Mouse (Mus musculus) 3134 (cell line): Measurements from ENCODE around the gene Hoxa3.

Source experiments
- DNase-seq: peaks from one replicate; pipeline ENCODE4 v3.0.0-alpha.2; 2011; ENCODE audit warnings: low spot score; ENCODE audit not compliant: insufficient read length; ENCODE audit errors: extremely low read depth

The Hoxa3 gene

GRCm38 (mm10) chr6:52189172-52189591 lies 24.0 kb downstream of the Hoxa3 start:
- no peak for DNase-seq

- no peak for DNase-seq
These were observed 26.6 kb downstream of the Hoxa3 start for GRCm38 (mm10) chr6:52186500-52186899.

DNA sequence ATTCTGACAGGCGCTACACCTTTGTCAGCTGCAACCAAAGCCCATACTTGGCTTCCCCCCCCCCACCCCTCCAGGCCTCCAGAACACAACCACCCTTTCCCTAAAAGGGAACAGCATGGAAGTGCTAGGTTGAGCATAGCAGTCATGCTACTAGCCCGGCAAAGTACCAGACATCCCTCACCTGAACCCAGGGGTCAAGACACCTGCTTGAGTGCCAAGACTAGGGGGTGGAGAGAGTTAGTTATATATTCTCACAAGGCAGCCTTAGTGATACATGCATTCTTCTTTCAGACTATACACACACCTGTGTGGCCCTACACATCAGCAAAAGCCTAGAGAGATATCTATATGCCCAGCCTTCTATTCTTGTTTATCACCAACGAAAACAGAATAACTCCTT lies 27.3 kb downstream of the Hoxa3 start:
- DNase-seq, result no peak

DNA sequence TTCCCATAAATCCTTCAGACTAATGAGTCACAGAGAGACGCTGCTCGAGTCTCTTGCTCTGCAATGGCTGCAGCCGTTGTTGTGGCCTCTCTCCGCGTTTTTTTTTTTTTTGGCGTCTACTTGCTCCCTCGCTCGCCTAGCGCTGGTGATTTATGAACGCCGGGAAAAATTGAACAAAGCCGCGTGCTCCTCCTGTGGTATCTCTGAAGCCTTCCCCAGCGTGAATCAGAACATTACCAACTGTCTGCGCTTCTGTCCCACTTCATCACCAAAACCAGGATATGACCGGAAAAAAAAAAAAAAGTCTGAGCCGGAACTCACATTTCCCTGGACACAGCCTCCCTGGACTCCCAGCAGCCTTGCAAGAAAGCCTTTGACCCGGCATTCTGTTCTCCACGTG lies 27.9 kb downstream of the Hoxa3 start:
- peak; percentile 29 for DNase-seq

GRCm38 (mm10) chr6:52184668-52185067 lies 28.5 kb downstream of the Hoxa3 start:
- DNase-seq, result no peak

DNA sequence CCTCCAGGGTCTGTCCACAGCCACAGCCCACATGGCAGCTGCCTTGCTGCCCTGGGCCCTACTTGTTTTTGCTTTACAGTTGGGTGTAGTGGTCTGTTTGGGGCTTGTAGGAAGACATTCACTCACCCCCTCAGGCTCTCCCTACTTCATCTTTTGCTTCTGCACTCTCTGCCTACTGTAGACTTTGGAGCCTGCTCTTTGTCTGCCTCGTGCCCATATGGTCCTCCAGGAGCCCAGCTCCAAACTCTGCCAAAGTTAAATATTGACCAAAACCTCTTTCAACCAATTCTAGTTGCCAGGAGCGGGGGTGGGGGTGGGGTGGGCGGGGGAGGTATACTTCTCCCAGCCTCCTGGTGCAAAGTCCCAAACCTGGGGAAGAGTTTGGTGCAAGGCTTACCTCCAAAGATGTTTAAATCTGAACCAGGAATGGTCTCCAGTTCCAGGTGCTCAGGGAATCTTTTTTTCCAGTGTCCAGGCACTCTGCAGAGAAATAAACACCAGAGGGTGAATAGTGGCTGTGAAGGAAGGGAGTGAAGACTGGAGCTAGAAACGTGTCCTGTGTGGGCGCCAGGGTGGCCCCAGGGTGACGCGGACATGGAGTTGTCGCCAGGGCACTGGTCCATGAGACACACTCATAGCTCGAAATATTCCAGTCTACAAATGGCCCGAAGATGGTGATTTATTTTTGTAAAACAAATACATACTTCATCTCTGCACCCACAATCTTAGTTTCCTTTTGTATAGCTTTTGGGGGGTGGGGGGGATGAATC lies 29.6 kb downstream of the Hoxa3 start:
- peak; percentile 32 for DNase-seq

DNA sequence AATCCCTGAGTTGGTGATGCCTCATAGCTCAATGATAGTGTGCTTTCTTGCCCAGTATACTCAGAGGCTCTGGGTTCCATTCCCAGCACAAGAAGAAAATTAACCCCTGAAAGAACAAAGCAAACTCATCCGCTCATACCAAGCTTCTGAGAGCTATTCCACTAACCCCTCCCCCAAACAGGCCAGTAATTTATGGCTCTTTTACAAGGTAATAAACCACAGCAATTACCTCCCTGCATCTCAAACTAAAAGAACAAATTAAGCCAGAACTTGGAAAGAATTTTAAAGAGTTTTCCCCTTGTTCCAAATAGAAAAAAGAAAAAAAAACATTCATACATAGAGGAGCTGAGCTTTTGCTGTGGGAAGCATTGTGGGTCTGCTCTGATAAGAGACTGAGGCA lies 30.3 kb downstream of the Hoxa3 start:
- DNase-seq, result no peak

DNA sequence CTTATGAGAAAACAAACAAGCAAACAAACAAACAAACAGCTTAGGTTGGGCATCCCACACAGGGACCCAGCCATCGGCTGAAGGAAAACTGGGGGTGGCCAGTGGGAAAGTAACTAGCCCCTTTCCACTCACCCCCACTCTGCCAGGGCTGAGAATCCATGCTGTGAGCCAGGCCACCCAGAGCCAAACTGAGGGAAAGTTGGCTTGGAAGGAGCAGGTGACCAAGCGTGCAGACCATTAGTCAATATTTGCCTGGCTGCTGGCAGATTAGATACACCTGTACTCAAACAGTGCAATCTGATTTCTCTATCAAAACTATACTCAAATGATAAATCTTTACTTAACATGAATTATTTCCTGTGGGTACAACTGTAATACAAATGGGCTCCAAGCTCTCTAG lies 31.1 kb downstream of the Hoxa3 start:
- no peak for DNase-seq

DNA sequence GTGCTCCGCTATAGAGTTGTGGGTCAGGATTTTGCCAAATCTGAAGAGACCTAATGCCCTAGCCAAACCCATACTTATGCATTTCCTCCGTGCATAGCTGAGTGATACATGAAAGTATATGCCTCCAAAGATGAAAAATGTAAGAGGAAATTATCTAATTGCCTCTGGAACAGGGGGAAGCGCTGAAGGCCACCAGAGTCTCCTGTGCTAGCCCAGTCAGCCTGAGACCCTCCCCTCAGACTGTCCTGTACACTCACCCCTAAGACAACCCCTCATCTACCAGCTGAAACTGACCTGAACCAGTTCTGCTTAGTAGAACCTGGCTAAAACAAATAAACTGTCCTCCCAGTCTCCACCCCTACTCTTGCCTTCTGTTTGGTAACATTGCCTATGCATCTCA lies 32.4 kb downstream of the Hoxa3 start:
- DNase-seq, result no peak

DNA sequence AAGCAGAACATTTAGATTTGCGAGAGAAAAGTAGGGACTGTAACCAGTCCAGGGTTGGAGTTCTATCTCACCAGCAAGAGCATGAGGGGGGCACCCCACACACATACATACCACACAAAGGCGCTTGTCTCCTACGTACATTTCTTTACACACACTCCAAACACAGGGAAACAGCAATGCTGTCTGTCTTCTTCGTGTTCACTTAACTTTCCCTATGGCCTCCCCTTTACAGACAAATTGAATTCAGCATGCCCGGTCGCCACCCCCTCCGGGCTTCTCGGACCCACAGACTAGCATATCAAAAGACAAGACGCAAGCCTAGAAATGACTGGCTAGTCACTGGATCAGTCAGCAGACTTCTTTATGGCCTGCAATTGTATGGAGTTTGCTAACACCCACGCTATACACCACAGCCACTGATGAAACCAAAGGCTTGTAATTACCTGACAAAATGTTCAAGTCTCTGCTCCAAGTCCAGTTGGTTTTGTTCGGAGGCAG lies 32.9 kb downstream of the Hoxa3 start:
- no peak for DNase-seq

DNA sequence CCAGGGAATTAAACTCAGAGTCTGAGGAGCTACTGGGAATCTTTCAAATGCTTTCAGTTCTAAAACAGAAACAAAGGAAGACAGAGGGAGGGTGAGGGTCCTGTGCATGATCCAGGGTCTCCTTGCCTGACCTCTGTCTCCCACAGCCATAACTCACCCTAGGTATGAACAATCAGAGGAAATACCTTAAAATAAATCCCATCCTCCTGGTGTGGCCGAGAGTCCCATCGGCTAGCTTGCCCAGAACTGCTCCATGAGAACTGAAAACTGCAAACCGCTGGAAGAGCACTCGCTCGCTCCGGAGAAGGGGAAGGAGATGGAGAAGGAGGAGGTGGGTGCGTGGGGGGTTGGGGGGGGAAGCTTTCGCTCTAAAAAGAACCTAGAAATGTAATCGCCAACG lies 33.4 kb downstream of the Hoxa3 start:
- DNase-seq, result no peak

DNA sequence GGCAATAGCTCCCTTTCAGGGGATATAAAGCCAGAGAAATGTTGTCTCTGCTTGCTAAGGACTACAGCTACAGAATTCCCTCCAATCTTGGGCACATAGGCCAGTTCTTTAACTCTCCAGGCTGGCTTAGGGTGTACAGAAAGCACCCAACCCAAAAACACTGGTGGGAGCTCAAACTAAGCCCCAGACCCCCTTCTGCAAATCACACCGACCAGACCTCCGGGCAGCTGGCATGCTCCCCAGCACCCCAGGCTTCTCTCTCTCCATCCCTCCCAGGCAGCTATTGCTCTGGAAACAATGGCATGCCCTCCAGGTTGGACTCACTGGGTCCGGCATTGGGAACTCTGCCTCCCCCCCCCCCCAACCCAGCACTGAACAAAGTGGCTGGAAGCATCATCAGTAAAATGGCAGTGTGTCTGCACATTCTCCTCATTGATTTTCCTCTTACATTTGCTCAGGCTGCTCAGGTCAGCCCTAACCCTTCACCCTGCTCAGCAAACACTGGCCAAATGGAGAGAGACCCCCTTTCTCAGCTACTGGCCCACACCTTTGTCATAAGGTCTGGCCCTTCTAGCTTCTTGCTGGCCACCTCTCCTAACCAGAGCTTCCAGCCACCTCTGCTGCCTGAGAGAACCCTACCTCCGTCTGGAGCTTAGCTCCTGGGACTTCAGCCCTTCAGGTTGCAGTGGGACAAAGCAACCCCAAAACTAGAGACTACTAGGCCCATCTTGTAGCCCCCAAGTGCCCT lies 34.0 kb downstream of the Hoxa3 start:
- DNase-seq, result no peak

DNA sequence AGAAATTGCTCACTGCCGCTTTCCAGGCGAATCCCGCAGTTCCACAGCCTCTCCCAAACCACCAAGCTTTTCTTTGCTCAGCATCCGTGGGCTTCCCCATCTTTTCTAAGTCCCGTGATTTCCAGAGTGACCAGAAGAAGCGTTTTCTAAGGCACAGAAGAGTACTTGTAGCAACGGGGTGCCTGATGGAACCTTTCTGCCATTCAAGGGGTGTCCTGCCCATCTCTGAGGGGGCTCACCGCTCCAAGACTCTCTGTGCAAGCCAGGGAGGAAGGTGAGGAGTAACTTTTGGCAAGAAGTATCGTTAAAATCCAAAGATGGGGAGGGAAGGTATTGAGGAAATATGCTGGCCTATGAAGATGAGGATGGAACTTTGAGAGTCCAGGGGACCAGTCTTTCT lies 35.3 kb downstream of the Hoxa3 start:
- DNase-seq, result no peak

- no peak for DNase-seq
These were observed 35.9 kb downstream of the Hoxa3 start, which contains the start of gene 5730596B20Rik for GRCm38 (mm10) chr6:52177061-52177735. Gene 5730596B20Rik (plus strand): TSS chr6:52177498.

DNA sequence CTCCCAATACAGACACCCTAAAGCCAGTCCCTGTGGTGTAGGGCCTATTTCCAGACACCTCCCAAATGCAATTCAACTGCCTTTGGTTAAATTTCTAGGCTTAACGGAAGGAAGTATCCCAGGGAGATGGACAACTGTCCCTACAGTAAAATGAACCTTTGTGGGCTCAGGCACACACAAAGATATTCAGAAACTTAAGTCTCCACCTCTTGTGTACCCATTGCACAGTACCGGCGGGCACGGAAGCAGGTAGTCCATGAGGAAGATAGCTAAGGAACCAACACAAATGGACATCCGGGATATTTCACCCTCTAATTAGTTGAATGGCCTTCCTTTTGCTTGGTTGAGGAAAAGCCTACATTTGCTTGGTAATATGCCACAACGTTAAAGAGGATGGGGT lies 36.7 kb downstream of the Hoxa3 start:
- DNase-seq, result no peak

DNA sequence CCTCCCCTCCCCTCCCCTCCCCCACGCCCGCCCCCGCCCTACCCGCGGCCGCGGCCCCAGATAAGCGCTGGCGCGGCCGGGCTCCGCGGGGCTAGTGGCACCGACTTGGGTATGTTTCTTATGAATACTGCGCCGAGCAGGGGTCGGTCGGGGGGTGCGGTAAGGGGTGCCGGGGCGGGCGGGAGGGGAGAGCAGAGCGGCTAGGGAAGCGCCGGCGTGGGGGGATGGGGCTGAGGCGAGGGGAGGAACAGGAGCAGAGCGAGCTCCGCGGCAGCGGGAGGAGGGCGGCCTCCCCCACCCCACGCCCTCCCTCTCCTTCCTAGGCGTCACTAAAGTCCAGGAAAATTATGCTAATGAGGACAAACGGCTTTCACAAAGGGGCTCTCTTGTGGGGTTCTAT lies 37.3 kb downstream of the Hoxa3 start:
- DNase-seq, result no peak

DNA sequence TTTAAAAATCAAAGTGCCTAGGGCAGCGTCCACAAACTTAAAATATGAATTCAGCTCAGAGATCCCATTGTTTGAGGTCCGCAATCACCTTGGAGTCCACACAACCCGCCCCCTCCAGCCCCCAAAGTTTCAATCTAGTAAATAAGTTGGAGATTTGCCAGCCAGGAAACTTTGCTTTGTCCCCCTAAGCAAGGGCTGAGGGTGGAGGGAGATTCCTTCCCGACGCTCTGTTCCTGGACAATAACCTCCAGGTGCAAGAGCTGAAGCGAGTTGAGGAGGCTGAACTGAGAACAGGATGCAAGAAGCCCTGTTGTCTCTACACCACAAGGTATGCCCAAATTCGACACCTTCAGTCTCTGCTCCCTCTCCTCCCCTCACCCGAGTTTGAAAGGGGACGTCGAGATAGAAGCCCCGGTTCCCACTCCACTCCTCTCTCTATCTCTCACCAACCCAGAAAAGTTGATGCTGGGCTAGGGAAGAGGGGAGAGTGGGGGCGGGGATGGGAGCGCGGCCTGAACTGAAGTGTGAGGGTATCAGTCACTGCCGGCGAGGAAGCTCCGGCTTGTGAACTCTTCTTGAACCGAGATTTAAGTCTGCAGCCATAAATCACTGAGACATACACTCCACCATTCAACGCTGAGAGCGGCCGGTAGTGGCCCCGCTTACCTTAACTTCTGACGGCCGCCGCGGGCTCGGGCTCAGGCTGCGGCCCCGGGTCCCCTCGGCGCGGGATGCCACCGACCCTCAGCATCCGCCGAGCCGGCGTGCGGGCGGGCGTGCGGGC lies 38.0 kb downstream of the Hoxa3 start:
- DNase-seq, result no peak

DNA sequence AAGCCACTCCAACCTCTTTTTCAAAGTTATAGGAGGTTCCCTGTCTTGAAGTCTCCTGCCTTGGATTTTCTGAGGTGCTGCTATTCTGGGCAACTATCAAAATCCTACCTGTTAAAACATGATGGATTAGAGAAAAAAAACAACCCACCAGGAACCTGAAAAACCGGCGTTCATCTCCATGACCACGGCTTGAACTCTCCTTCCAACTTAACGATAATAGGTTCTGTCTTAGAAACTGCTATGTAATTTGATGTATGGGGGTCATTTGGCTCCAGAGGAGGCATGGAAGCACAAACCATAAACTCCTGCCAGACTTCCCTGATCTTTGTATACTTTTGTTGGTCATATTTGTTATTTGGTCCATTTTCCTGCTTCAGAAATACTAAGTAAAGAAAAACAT lies 39.5 kb downstream of the Hoxa3 start:
- no peak for DNase-seq

- no peak for DNase-seq
These were observed 40.6 kb downstream of the Hoxa3 start for GRCm38 (mm10) chr6:52172501-52172900.

DNA sequence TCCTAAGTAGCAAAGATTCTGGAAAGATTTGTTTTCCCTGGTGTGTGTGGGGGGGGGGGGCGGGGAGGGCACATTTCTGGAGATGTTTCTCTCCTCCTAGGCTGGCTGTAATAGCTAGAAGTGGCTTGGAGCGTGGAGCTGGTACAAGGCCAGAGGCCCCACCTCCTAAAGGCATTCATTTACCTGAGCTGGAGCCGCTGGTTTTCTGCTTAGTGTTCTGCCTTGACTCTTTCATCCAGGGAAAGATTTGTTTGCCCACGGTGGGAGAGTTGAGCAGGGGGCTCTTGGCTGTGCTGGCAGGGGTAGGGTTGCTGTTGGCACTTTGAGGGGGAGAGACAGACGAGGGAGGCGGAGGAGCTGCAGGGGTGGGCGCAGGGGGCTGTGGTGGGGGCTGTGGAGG lies 41.2 kb downstream of the Hoxa3 start:
- DNase-seq, result no peak

GRCm38 (mm10) chr6:52171331-52171730 lies 41.8 kb downstream of the Hoxa3 start:
- DNase-seq, result no peak
